Mouse (Mus musculus) mesoderm, embryonic 11.5 days (tissue): ENCODE measurements around the gene Gng12.
A peak's percentile ranks its signal among the peaks of the same experiment; 100 is the strongest.

Experiments
- DNase-seq: peaks from one replicate; pipeline ENCODE4 v3.0.0-alpha.2; 2012; ENCODE audit warnings: low read depth, low spot score

Gng12 gene

GRCm38 (mm10) chr6:66917032-66917431 is 20.8 kb downstream of the Gng12 start:
- DNase-seq = no peak

GRCm38 (mm10) chr6:66920786-66921185 is 24.6 kb downstream of the Gng12 start:
- DNase-seq = no peak

GRCm38 (mm10) chr6:66921755-66922154 is 25.6 kb downstream of the Gng12 start:
- no peak for DNase-seq

- DNase-seq = no peak
These were observed 26.3 kb downstream of the Gng12 start for GRCm38 (mm10) chr6:66922501-66922900.

GRCm38 (mm10) chr6:66923851-66924250 is 27.7 kb downstream of the Gng12 start:
- no peak for DNase-seq

GRCm38 (mm10) chr6:66924315-66924965 is 28.2 kb downstream of the Gng12 start:
- DNase-seq = no peak

- peak; percentile 68 for DNase-seq
These were observed 30.1 kb downstream of the Gng12 start for GRCm38 (mm10) chr6:66926269-66926668.

- DNase-seq = peak; percentile 35
These were observed 32.9 kb downstream of the Gng12 start for GRCm38 (mm10) chr6:66928972-66929645.

- no peak for DNase-seq
These were observed 33.5 kb downstream of the Gng12 start for GRCm38 (mm10) chr6:66929694-66930093.

GRCm38 (mm10) chr6:66932206-66932819 is 36.1 kb downstream of the Gng12 start:
- DNase-seq = no peak

GRCm38 (mm10) chr6:66940656-66941235 is 44.5 kb downstream of the Gng12 start:
- DNase-seq = no peak

GRCm38 (mm10) chr6:66941792-66942191 is 45.6 kb downstream of the Gng12 start:
- no peak for DNase-seq

- DNase-seq = no peak
These were observed 46.6 kb downstream of the Gng12 start for GRCm38 (mm10) chr6:66942826-66943225.

- DNase-seq = no peak
These were observed 47.4 kb downstream of the Gng12 start for GRCm38 (mm10) chr6:66943367-66944189.

GRCm38 (mm10) chr6:66944190-66945003 is 48.2 kb downstream of the Gng12 start:
- no peak for DNase-seq

- DNase-seq = no peak
These were observed 48.8 kb downstream of the Gng12 start for GRCm38 (mm10) chr6:66945004-66945356.

- no peak for DNase-seq
These were observed 51.9 kb downstream of the Gng12 start for GRCm38 (mm10) chr6:66948111-66948510.

- DNase-seq = no peak
These were observed 52.7 kb downstream of the Gng12 start for GRCm38 (mm10) chr6:66948848-66949247.

GRCm38 (mm10) chr6:66951726-66952418 is 55.7 kb downstream of the Gng12 start:
- no peak for DNase-seq

- no peak for DNase-seq
These were observed 57.8 kb downstream of the Gng12 start for GRCm38 (mm10) chr6:66953951-66954519.
